Mouse (Mus musculus) thymus, adult 2 months (tissue): ENCODE measurements around the gene Itpr1.

ENCODE experiments used
- CTCF ChIP-seq: fragments of 200-500 bp; IDR thresholded peaks from 2 replicates; pipeline ENCODE4 v1.5.1; 2012; ENCODE audit warnings: mild to moderate bottlenecking, control low read depth, low read length, moderate library complexity, borderline replicate concordance; ENCODE audit not compliant: control insufficient read depth, poor library complexity, insufficient read depth; ENCODE audit errors: extremely low read depth
- POLR2A ChIP-seq: fragments of 200-500 bp; IDR thresholded peaks from 2 replicates; pipeline ENCODE4 v1.6.1; 2012; ENCODE audit warnings: mild to moderate bottlenecking, low read length, control low read depth, moderate library complexity; ENCODE audit not compliant: control insufficient read depth, poor library complexity, insufficient read depth; ENCODE audit errors: extremely low read depth

GRCm38 (mm10) chr6:108258631-108259030 is 45.7 kb downstream of the Itpr1 start:
- TF ChIP-seq POLR2A (no peak), CTCF (no peak)
